Mouse (Mus musculus) heart, embryonic 10.5 days (tissue): Measurements from ENCODE around the gene 2700097O09Rik. TPM values are rescaled to one million over a fixed set of nuclear protein-coding genes. Genes with fewer than 3 reads are reported as not detected.
A peak's percentile ranks its signal among the peaks of the same experiment; 100 is the strongest.
"Not testable (repeated sequence)": the region's sequence is repeated elsewhere in the genome, so short reads cannot be mapped to it uniquely, and the experiment has no call there.

Experiments
- DNase-seq: peaks from one replicate; pipeline ENCODE4 v3.0.0-alpha.2; 2017; ENCODE audit warnings: low spot score
- H3K27ac ChIP-seq: fragments of 300-500 bp; sonication (generic); 2 replicates; pipeline ENCODE4 v1.5.1; 2016; ENCODE audit warnings: mild to moderate bottlenecking
- H3K27me3 ChIP-seq: fragments of 300-500 bp; sonication (generic); 2 replicates; pipeline ENCODE4 v1.6.1; 2016; ENCODE audit warnings: mild to moderate bottlenecking; ENCODE audit not compliant: poor library complexity, insufficient read depth, severe bottlenecking
- H3K36me3 ChIP-seq: fragments of 300-500 bp; sonication (generic); 2 replicates; pipeline ENCODE4 v1.6.1; 2016; ENCODE audit warnings: mild to moderate bottlenecking, moderate library complexity
- H3K4me1 ChIP-seq: fragments of 300-500 bp; sonication (generic); 2 replicates; pipeline ENCODE4 v1.6.1; 2016; ENCODE audit warnings: mild to moderate bottlenecking
- H3K4me3 ChIP-seq: fragments of 300-500 bp; sonication (generic); 2 replicates; pipeline ENCODE4 v1.5.1; 2016; ENCODE audit warnings: mild to moderate bottlenecking, moderate library complexity
- H3K9me3 ChIP-seq: fragments of 300-500 bp; sonication (generic); 2 replicates; pipeline ENCODE4 v1.6.1; 2016; ENCODE audit warnings: mild to moderate bottlenecking, moderate library complexity
- WGBS: fragments of 180-500 bp; shearing (Covaris S2); methylation state at CpG from one replicate; pipeline ENCODE4 v1.1.7; 2016; 5-methylcytosine and 5-hydroxymethylcytosine counted together
- polyA plus RNA-seq: library from polyadenylated mRNA; unstranded; fragments of >200 nt; fragmentation: Nextera tagmentation; extraction: Ambion mirVana; gene quantifications from 2 replicates; pipeline ENCODE4 v1.2.1, GENCODE M21; 2016

The 2700097O09Rik gene
- polyA plus RNA-seq, 1 experiment from 2014 or later = 39.8 TPM

GRCm38 (mm10) chr12:55017119-55017721, 62.7 kb downstream of the 2700097O09Rik start:
- Histone ChIP-seq H3K27ac (no peak overlapping the region), H3K4me1 (no peaks in the 10 kb centered on the region), H3K4me3 (no peak overlapping the region), H3K9me3 (no peaks in the 10 kb centered on the region), H3K36me3 (no peaks in the 10 kb centered on the region), H3K27me3 (no peaks in the 10 kb centered on the region)
- no peak for DNase-seq
- WGBS = 71% methylated on average over 9 of the region's 9 CpGs

- WGBS = 70% methylated on average over 8 of the region's 8 CpGs
Measured at GRCm38 (mm10) chr12:55016339-55017118, 63.4 kb downstream of the 2700097O09Rik start.

GRCm38 (mm10) chr12:55015428-55015827, 64.5 kb downstream of the 2700097O09Rik start:
- Histone ChIP-seq H3K4me1 (no peaks in the 10 kb centered on the region), H3K9me3 (no peaks in the 10 kb centered on the region), H3K4me3 (no peak overlapping the region), H3K27ac (no peak overlapping the region), H3K27me3 (no peaks in the 10 kb centered on the region), H3K36me3 (no peaks in the 10 kb centered on the region)
- WGBS = 80% methylated on average over 5 of the region's 5 CpGs
- no peak for DNase-seq

More at GRCm38 (mm10) chr12:55016339-55017118, 63.4 kb downstream of the 2700097O09Rik start:
- no peak overlapping the region for H3K4me3 ChIP-seq
- no peaks in the 10 kb centered on the region for H3K4me1 ChIP-seq
- H3K27me3 ChIP-seq = no peaks in the 10 kb centered on the region
- no peaks in the 10 kb centered on the region for H3K36me3 ChIP-seq
- no peak overlapping the region for H3K27ac ChIP-seq
- no peaks in the 10 kb centered on the region for H3K9me3 ChIP-seq
- no peak for DNase-seq

- 84% methylated on average over 6 of the region's 6 CpGs for WGBS
Measured at GRCm38 (mm10) chr12:55013626-55014398, 66.1 kb downstream of the 2700097O09Rik start, which contains the start of gene Baz1a. Gene Baz1a (minus strand): TSS chr12:55014348.

GRCm38 (mm10) chr12:55013031-55013430, 66.9 kb downstream of the 2700097O09Rik start:
- H3K4me1 ChIP-seq = no peaks in the 10 kb centered on the region
- H3K27me3 ChIP-seq = no peaks in the 10 kb centered on the region
- H3K4me3 ChIP-seq = no peak overlapping the region
- no peaks in the 10 kb centered on the region for H3K36me3 ChIP-seq
- H3K27ac ChIP-seq = no peak overlapping the region
- no peaks in the 10 kb centered on the region for H3K9me3 ChIP-seq
- 68% methylated on average over 1 of the region's 1 CpGs for WGBS
- no peak for DNase-seq

More at GRCm38 (mm10) chr12:55013626-55014398, 66.1 kb downstream of the 2700097O09Rik start, which contains the start of gene Baz1a:
- no peaks in the 10 kb centered on the region for H3K27me3 ChIP-seq
- H3K36me3 ChIP-seq = no peaks in the 10 kb centered on the region
- no peaks in the 10 kb centered on the region for H3K4me1 ChIP-seq
- DNase-seq = no peak
- H3K27ac ChIP-seq = no peak within 1 kb of the TSS
- H3K4me3 ChIP-seq = no peak within 1 kb of the TSS
- no peaks in the 10 kb centered on the region for H3K9me3 ChIP-seq

- Histone ChIP-seq H3K27me3 (no peaks in the 10 kb centered on the region), H3K4me3 (no peak overlapping the region), H3K9me3 (0 out of 2 replicates have a peak, but pooled peaks cover 3% of the 10 kb centered on the region), H3K36me3 (no peaks in the 10 kb centered on the region), H3K4me1 (no peaks in the 10 kb centered on the region), H3K27ac (no peak overlapping the region)
- DNase-seq = peak; percentile 22
- 84% methylated on average over 14 of the region's 14 CpGs for WGBS
Measured at GRCm38 (mm10) chr12:55007361-55008008, 72.4 kb downstream of the 2700097O09Rik start.

GRCm38 (mm10) chr12:55006071-55006470, 73.8 kb downstream of the 2700097O09Rik start:
- WGBS = 90% methylated on average over 7 of the region's 7 CpGs
- no peak overlapping the region for H3K27ac ChIP-seq
- H3K4me1 ChIP-seq = no peaks in the 10 kb centered on the region
- H3K36me3 ChIP-seq = no peaks in the 10 kb centered on the region
- no peaks in the 10 kb centered on the region for H3K27me3 ChIP-seq
- no peak overlapping the region for H3K4me3 ChIP-seq
- DNase-seq = no peak
- 0 out of 2 replicates have a peak, but pooled peaks cover 3% of the 10 kb centered on the region for H3K9me3 ChIP-seq

- no peaks in the 10 kb centered on the region for H3K4me1 ChIP-seq
- no peaks in the 10 kb centered on the region for H3K27me3 ChIP-seq
- peak; percentile 59 for DNase-seq
- H3K27ac ChIP-seq = no peak overlapping the region
- no peak overlapping the region for H3K4me3 ChIP-seq
- WGBS = 80% methylated on average over 3 of the region's 3 CpGs
- H3K36me3 ChIP-seq = no peaks in the 10 kb centered on the region
- 0 out of 2 replicates have a peak, but pooled peaks cover 3% of the 10 kb centered on the region for H3K9me3 ChIP-seq
Measured at GRCm38 (mm10) chr12:55004396-55004795, 75.5 kb downstream of the 2700097O09Rik start.

GRCm38 (mm10) chr12:55003843-55004242, 76.1 kb downstream of the 2700097O09Rik start:
- Histone ChIP-seq H3K4me3 (no peak overlapping the region), H3K4me1 (no peaks in the 10 kb centered on the region), H3K36me3 (no peaks in the 10 kb centered on the region), H3K27me3 (no peaks in the 10 kb centered on the region), H3K27ac (no peak overlapping the region), H3K9me3 (0 out of 2 replicates have a peak, but pooled peaks cover 3% of the 10 kb centered on the region)
- DNase-seq = no peak
- WGBS = 83% methylated on average over 5 of the region's 5 CpGs

GRCm38 (mm10) chr12:55002532-55002931, 77.4 kb downstream of the 2700097O09Rik start:
- not testable (repeated sequence) for H3K4me1 ChIP-seq

GRCm38 (mm10) chr12:54999016-54999690, 80.8 kb downstream of the 2700097O09Rik start:
- Histone ChIP-seq H3K36me3 (no peaks in the 10 kb centered on the region), H3K27ac (no peak overlapping the region), H3K9me3 (no peaks in the 10 kb centered on the region), H3K27me3 (peaks cover 4% of the 10 kb centered on the region; the same call in 1 of the 2 replicates), H3K4me3 (no peak overlapping the region), H3K4me1 (no peaks in the 10 kb centered on the region)
- 73% methylated on average over 14 of the region's 14 CpGs for whole genome bisulfite sequencing
- DNase-seq = peak; percentile 74

More at GRCm38 (mm10) chr12:55002532-55002931, 77.4 kb downstream of the 2700097O09Rik start:
- 82% methylated on average over 7 of the region's 7 CpGs for WGBS
- H3K4me3 ChIP-seq, H3K27me3 ChIP-seq, H3K27ac ChIP-seq, DNase-seq, H3K36me3 ChIP-seq, H3K9me3 ChIP-seq: not testable (repeated sequence)

GRCm38 (mm10) chr12:54998411-54998810, 81.5 kb downstream of the 2700097O09Rik start:
- H3K4me3 ChIP-seq = no peak overlapping the region
- peak; percentile 57 for DNase-seq
- no peaks in the 10 kb centered on the region for H3K4me1 ChIP-seq
- no peaks in the 10 kb centered on the region for H3K36me3 ChIP-seq
- WGBS = 63% methylated on average over 5 of the region's 5 CpGs
- no peaks in the 10 kb centered on the region for H3K9me3 ChIP-seq
- peaks cover 4% of the 10 kb centered on the region; the same call in 1 of the 2 replicates for H3K27me3 ChIP-seq
- H3K27ac ChIP-seq = no peak overlapping the region
